Mouse (Mus musculus) heart, adult 9 months (tissue): ENCODE measurements around the gene Clcf1.
A peak's percentile ranks its signal among the peaks of the same experiment; 100 is the strongest.

Source experiments
- DNase-seq, 2 experiments: peaks; one replicate each; pipeline ENCODE4 v3.0.0; 2022; ENCODE audit warnings: low spot score in 2 of 2

The Clcf1 gene

GRCm38 (mm10) chr19:4214071-4214770 is at the start of gene Clcf1, which contains the start of gene AC109138.7:
Gene Clcf1 (plus strand): TSS chr19:4214238.
Gene AC109138.7 (plus strand): TSS chr19:4214357.
- DNase-seq: no peak

- no peak for DNase-seq
Observed at GRCm38 (mm10) chr19:4164721-4165120, 49.3 kb upstream of the Clcf1 start.

GRCm38 (mm10) chr19:4166678-4167476 is 47.2 kb upstream of the Clcf1 start:
- no peak for DNase-seq

- peak; percentile 98 to 99 for DNase-seq
Observed at GRCm38 (mm10) chr19:4169378-4169784, 44.7 kb upstream of the Clcf1 start.

- DNase-seq: no peak
Observed at GRCm38 (mm10) chr19:4169810-4170209, 44.2 kb upstream of the Clcf1 start.

DNA sequence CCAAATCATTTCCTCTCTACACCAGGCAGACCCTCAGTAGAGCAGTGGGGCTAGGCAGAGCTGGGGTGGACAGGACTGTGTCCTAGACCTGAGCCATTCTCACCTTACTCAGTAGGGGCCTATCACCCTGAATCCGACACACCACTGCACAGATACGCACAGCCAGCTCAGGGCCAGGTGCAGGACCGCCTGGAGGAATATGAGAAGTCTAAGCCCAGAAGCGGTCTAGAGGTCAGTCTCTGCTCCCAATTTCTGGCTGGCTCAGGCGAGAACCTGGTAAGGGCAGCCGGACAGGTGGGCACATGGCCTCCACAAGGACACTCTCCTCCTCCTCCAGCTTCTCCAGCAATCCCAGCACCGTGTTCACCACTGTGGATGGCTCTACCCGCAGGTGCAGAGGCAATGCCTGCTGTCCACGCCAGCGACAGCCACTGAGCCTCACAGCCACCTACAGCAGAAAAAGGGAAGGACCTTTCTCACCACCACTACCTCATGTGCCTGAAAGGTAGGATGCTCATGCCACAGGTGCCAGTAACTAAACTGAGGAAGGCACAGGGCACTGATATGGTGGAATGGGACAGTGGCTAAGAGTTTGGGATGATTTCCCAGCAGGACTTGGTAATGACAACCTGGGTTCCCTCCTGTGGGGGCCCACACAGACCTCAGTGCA is 43.2 kb upstream of the Clcf1 start:
- DNase-seq: no peak

- DNase-seq: peak; percentile 65 to 69
Observed at GRCm38 (mm10) chr19:4171393-4172290, 42.4 kb upstream of the Clcf1 start.

- DNase-seq: no peak
Observed at GRCm38 (mm10) chr19:4172925-4173324, 41.1 kb upstream of the Clcf1 start.

DNA sequence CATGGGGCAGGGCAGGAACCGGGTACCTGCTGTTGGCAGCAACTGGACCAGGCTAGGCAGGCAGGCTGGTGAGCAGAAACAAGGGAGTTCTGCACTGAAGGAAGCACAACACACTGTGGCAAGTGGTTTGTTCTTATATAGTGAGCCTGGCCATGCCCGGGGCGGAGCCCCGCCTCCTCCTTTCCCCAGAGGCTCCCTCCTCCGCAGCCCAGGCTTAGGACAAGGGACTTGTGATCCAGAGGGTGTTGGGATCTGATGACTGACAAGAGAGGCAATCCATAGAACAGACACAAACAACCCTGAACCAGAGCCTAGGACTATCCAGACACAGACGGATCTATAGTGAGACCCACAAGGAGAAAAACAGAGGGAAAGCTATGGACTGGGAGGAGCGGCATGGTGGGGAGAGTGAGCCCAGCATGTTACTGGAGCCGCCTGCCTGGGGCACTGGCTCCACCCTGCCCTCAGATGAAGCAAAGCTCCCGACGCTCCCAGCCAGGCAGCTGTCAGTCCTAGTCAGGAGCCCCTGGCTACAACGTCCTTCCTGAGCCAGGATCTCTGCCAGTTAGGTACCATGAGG is 38.6 kb upstream of the Clcf1 start, which contains the start of gene Carns1:
Gene Carns1 (minus strand): TSS at position 112 of the 580 bp plus-strand sequence.
- DNase-seq: peak in 1 of 2 experiments; percentile 58

DNA sequence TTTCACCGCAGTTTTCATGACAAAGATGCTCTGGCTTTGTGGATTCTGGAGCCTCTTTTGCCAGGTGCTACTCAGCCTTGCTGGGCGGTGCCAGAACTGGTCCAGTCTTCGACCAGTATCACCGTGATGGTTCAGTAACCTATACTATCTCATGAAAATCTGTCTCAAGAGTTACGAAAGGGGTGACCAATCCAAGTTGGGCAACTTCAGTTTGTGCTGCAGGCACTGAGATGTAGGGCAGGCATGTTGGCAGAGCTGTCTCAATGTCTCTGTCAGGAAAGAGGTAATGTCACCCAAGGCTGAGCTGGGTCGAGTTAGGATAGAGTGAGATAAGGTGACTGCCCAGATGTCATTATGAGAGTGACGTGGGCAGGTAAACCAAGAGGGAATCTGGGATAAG is 33.6 kb upstream of the Clcf1 start:
- DNase-seq: no peak

GRCm38 (mm10) chr19:4181892-4182291 is 32.1 kb upstream of the Clcf1 start:
- no peak for DNase-seq

DNA sequence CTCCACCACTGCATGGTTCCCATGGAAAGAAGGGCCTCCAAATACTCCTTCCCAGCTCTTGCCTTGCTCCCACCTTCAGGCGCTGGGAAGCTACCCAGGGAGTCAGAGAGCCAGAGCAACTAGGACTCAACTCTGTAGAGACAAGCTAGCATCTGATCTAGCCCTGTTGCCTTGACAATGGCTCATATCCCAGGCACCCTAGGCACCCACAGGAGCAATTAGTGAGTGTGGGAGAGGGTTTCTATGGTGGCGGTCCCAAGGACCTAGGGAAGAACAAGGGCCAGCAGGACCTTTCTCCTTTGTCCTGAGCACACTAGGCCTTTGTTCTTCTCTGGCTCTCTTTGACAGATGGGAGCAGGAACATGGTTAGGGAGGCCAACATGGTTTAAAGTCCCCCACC is 30.3 kb upstream of the Clcf1 start:
- DNase-seq: no peak

GRCm38 (mm10) chr19:4184976-4185975 is 28.8 kb upstream of the Clcf1 start:
- no peak for DNase-seq

DNA sequence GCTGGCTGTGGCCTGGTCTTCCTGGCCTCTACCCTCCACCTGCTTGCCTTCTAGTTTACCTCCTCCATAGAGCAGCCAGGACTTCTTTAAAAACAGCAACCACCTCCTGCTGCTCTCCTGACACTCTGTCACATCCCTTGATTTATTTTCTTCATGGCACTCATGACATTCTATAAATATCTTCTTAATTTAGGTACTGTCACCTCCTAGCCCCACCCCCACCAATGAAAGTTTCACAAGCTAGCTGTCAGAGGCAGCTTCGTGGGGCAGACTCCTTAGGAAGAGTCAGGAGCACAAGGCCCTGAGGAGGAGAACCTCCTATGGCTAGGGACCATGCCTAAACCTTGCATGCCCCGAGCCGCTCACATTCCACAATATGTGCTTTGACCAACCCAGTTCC is 26.7 kb upstream of the Clcf1 start:
- no peak for DNase-seq

- DNase-seq: no peak
Observed at GRCm38 (mm10) chr19:4189051-4189620, 24.9 kb upstream of the Clcf1 start.

GRCm38 (mm10) chr19:4190831-4191334 is 23.2 kb upstream of the Clcf1 start, which contains the start of gene Tbc1d10c:
Gene Tbc1d10c (minus strand): TSS chr19:4191284.
- DNase-seq: no peak

DNA sequence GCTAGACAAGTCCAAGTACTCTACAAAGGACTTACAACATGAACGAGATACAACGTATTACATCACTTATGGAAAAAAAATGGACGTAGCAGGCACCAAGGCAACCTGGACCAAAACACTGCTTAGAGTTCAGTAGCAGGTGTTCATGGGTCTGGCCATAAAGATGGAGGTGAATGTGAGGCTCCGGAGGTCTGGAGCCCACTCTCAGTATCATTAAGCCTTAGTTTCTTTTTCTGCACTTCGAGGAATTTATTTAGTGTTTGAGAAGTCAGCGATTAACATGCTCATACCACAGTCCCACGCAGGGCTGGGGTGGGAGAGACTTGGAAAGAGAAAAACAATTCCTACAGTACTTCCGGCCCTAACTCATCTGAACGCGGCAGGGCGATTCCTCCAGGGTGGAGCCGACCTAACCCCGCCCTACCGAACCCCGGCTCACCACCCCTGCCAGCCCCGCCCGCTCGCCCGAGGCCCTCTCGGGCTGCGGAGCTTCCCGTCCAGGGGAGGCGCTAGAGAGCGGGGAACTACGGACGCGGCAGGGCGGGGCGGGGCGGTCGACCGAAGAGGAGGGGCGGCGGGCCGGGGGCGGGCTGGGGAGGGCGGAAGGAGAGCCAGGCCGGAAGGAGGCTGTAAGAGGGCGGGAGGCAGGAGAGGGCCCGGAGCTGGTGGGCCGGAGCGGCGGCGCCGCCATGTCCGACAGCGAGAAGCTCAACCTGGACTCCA is 22.3 kb upstream of the Clcf1 start, which contains the start of gene Ppp1ca:
Gene Ppp1ca (plus strand): TSS at position 538 of the 723 bp plus-strand sequence.
- peak; percentile 90 to 93 for DNase-seq
